Mouse (Mus musculus) G1E (cell line): ENCODE data around the gene Thumpd1.

Experiments used
- CTCF ChIP-seq: IDR thresholded peaks from 2 replicates; pipeline ENCODE4 v1.5.1; 2012; ENCODE audit warnings: low read depth, low read length, inconsistent platforms, mixed read lengths
- GATA1 ChIP-seq: IDR thresholded peaks from 2 replicates; pipeline ENCODE4 v1.6.1; 2012; ENCODE audit warnings: borderline replicate concordance, low read length, inconsistent platforms, mixed read lengths
- GATA2 ChIP-seq: IDR thresholded peaks from 2 replicates; pipeline ENCODE4 v1.6.1; 2012; ENCODE audit warnings: low read depth, low read length, inconsistent platforms, borderline replicate concordance
- POLR2AphosphoS5 ChIP-seq: IDR thresholded peaks from 2 replicates; pipeline ENCODE4 v1.6.1; 2012; ENCODE audit warnings: low read depth, low read length, inconsistent platforms; ENCODE audit not compliant: insufficient replicate concordance
- TAL1 ChIP-seq: conservative IDR thresholded peaks from 2 replicates; pipeline ENCODE4 v1.6.1; 2012; ENCODE audit warnings: low read depth, low read length, inconsistent platforms, mixed read lengths

GRCm38 (mm10) chr7:119727621-119728020 is 7.0 kb upstream of the Thumpd1 start:
- TF ChIP-seq CTCF: no peak
- no peak for TF ChIP-seq TAL1
- TF ChIP-seq POLR2AphosphoS5: no peak
- TF ChIP-seq GATA1: no peak
- TF ChIP-seq GATA2: no peak
